Mouse (Mus musculus): ENCODE results near the gene Hk2.
A peak's percentile ranks its signal among the peaks of the same experiment; 100 is the strongest.

- TF ChIP-seq CTCF (IDR thresholded peaks at IDR 0.05) (peak; percentile 99), EP300 (IDR thresholded peaks at IDR 0.05) (no peak)
These were observed 71.6 kb downstream of the Hk2 start for GRCm38 (mm10) chr6:82702593-82703017.

Measured in lung, postnatal 0 days (tissue).